Mouse (Mus musculus): Measurements from ENCODE around the gene Htra3.

- no peak for TF ChIP-seq CTCF (IDR thresholded peaks at IDR 0.05; ENCODE audit: low read depth)
- no peak for TF ChIP-seq EP300 (IDR thresholded peaks at IDR 0.05; ENCODE audit: low read depth)
These were observed 2.6 kb downstream of the Htra3 start for GRCm38 (mm10) chr5:35676964-35677363.

Data from liver, embryonic 14.5 days (tissue).